Mouse (Mus musculus) megakaryocyte, embryonic 14.5 days (primary cell): ENCODE measurements at regions not wholly inside any gene's neighbourhood (a gene's known extent, or its start where the extent isn't known, plus 50 kb on each side); places are given as distances from the start of the nearest gene placed in this dataset.

Experiments used
- FLI1 ChIP-seq: IDR thresholded peaks from 2 replicates; pipeline ENCODE4 v1.6.1; 2012; ENCODE audit warnings: low read length, inconsistent platforms, mixed read lengths
- GATA1 ChIP-seq: IDR thresholded peaks from 3 replicates; pipeline ENCODE4 v1.6.1; 2012; ENCODE audit warnings: mixed read lengths, low read length, inconsistent platforms, borderline replicate concordance

- TF ChIP-seq GATA1 (no peak), FLI1 (no peak)
These were observed 100.5 kb upstream of the Ubr2 start for GRCm38 (mm10) chr17:47110836-47111235.
